ENCODE assay signal across 7 mouse cellular contexts in the genomic region with DNA sequence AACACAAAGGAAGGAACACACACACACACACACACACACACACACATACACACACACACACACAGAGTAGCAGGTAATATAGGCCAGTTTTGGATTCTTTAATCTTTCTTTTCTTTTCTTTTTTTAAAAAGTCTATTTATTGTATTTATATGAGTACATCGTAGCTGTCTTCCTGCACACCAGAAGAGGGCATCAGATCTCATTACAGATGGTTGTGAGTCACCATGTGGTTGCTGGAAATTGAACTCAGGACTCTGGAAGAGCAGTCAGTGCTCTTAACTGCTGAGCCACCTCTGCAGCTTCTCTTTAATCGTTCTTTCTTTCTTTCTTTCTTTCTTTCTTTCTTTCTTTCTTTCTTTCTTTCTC. TPM values are rescaled to one million over a fixed set of nuclear protein-coding genes. Genes with fewer than 3 reads are reported as not detected.
DNase-seq lines count a peak whose midpoint lies in the region; ATAC-seq and TF ChIP-seq lines count a peak whose summit lies in the region.
"Not testable (repeated sequence)": the region's sequence is repeated elsewhere in the genome, so short reads cannot be mapped to it uniquely, and the experiment has no call there.

No protein-coding gene starts in this region.

- not testable (repeated sequence) for H3K9me3 ChIP-seq in embryonic facial prominence, embryonic 12.5 days; forebrain, postnatal 0 days (ENCODE audit: low read length); heart, embryonic 16.5 days (replicated peaks; ENCODE audit: control insufficient read depth, low read length); intestine, embryonic 14.5 days (ENCODE audit: control insufficient read depth, low read length); lung, embryonic 14.5 days (ENCODE audit: low read depth, low read length); midbrain, embryonic 15.5 days; stomach, embryonic 16.5 days (replicated peaks; ENCODE audit: control insufficient read depth, low read length)

- ATAC-seq in embryonic facial prominence, embryonic 12.5 days (ENCODE audit: insufficient number of reproducible peaks, insufficient read depth, low FRiP score, low TSS enrichment); forebrain, postnatal 0 days; heart, embryonic 16.5 days (replicated peaks; ENCODE audit: extremely low read depth, insufficient read depth, low FRiP score); intestine, embryonic 14.5 days (replicated peaks; ENCODE audit: low FRiP score, low TSS enrichment, low read depth); lung, embryonic 14.5 days (ENCODE audit: insufficient read depth); midbrain, embryonic 15.5 days (replicated peaks); stomach, embryonic 16.5 days (ENCODE audit: insufficient read depth, low FRiP score): not testable (repeated sequence)

- H3K27ac ChIP-seq in embryonic facial prominence, embryonic 12.5 days; forebrain, postnatal 0 days (ENCODE audit: low read depth, low read length); intestine, embryonic 14.5 days (ENCODE audit: low read depth); lung, embryonic 14.5 days (ENCODE audit: low read depth); stomach, embryonic 16.5 days (ENCODE audit: low read length): not testable (repeated sequence)
- H3K27ac ChIP-seq in heart, embryonic 16.5 days (ENCODE audit: low read length): peak overlapping the region; percentile 85; the same call in 1 of the 2 replicates
- 0 out of 2 replicates have a peak overlapping the region, but pooled peaks have one; percentile 43 for H3K27ac ChIP-seq in midbrain, embryonic 15.5 days

- not testable (repeated sequence) for H3K4me3 ChIP-seq in embryonic facial prominence, embryonic 12.5 days; forebrain, postnatal 0 days (ENCODE audit: low read depth, low read length); heart, embryonic 16.5 days (ENCODE audit: low read length); intestine, embryonic 14.5 days (ENCODE audit: low read depth, low read length); lung, embryonic 14.5 days (ENCODE audit: low read depth, low read length); midbrain, embryonic 15.5 days; stomach, embryonic 16.5 days (replicated peaks; ENCODE audit: low read length)

- H3K36me3 ChIP-seq in embryonic facial prominence, embryonic 12.5 days; forebrain, postnatal 0 days (ENCODE audit: insufficient read depth); heart, embryonic 16.5 days (ENCODE audit: control insufficient read depth, insufficient read depth); intestine, embryonic 14.5 days (ENCODE audit: control insufficient read depth, insufficient read depth, low read length); lung, embryonic 14.5 days (ENCODE audit: insufficient read depth); midbrain, embryonic 15.5 days (replicated peaks); stomach, embryonic 16.5 days (ENCODE audit: control insufficient read depth, insufficient read depth, low read length): not testable (repeated sequence)

- DNase-seq in forebrain, postnatal 0 days; intestine, embryonic 14.5 days (ENCODE audit: low spot score); lung, embryonic 14.5 days: not testable (repeated sequence)

- 0 out of 2 replicates have a peak overlapping the region, but pooled peaks have one; percentile 10 for H3K9ac ChIP-seq in embryonic facial prominence, embryonic 12.5 days
- H3K9ac ChIP-seq in forebrain, postnatal 0 days; heart, embryonic 16.5 days (ENCODE audit: low read length); intestine, embryonic 14.5 days (ENCODE audit: low read length); lung, embryonic 14.5 days; midbrain, embryonic 15.5 days; stomach, embryonic 16.5 days (ENCODE audit: low read length): not testable (repeated sequence)

- peaks cover 16% of the 10 kb centered on the region; the same call in 1 of the 2 replicates for H3K4me1 ChIP-seq in embryonic facial prominence, embryonic 12.5 days
- not testable (repeated sequence) for H3K4me1 ChIP-seq in forebrain, postnatal 0 days (ENCODE audit: insufficient read depth)
- H3K4me1 ChIP-seq in heart, embryonic 16.5 days (ENCODE audit: control insufficient read depth, insufficient read depth, low read length): peaks cover 28% of the 10 kb centered on the region
- peaks cover 18% of the 10 kb centered on the region for H3K4me1 ChIP-seq in intestine, embryonic 14.5 days (replicated peaks; ENCODE audit: control insufficient read depth, insufficient read depth, low read length)
- H3K4me1 ChIP-seq in lung, embryonic 14.5 days (ENCODE audit: insufficient read depth): peaks cover 18% of the 10 kb centered on the region
- H3K4me1 ChIP-seq in midbrain, embryonic 15.5 days: peaks cover 23% of the 10 kb centered on the region
- peaks cover 20% of the 10 kb centered on the region for H3K4me1 ChIP-seq in stomach, embryonic 16.5 days (ENCODE audit: control insufficient read depth, insufficient read depth, low read length)

- H3K4me2 ChIP-seq in embryonic facial prominence, embryonic 12.5 days (replicated peaks): peak overlapping the region; percentile 31; the same call in 1 of the 2 replicates
- peak overlapping the region; percentile 34; the same call in 1 of the 2 replicates for H3K4me2 ChIP-seq in forebrain, postnatal 0 days (ENCODE audit: low read depth)
- peak overlapping the region; percentile 55 for H3K4me2 ChIP-seq in heart, embryonic 16.5 days (ENCODE audit: low read depth, low read length)
- H3K4me2 ChIP-seq in intestine, embryonic 14.5 days (ENCODE audit: low read length): peak overlapping the region; percentile 45
- H3K4me2 ChIP-seq in lung, embryonic 14.5 days: peak overlapping the region; percentile 61; the same call in 1 of the 2 replicates
- H3K4me2 ChIP-seq in midbrain, embryonic 15.5 days: peak overlapping the region; percentile 42
- H3K4me2 ChIP-seq in stomach, embryonic 16.5 days (ENCODE audit: low read depth, low read length): peak overlapping the region; percentile 58

- not testable (repeated sequence) for H3K27me3 ChIP-seq in embryonic facial prominence, embryonic 12.5 days; forebrain, postnatal 0 days (ENCODE audit: insufficient read depth, low read length); heart, embryonic 16.5 days (ENCODE audit: control insufficient read depth, insufficient read depth, low read length); intestine, embryonic 14.5 days (replicated peaks; ENCODE audit: control insufficient read depth, insufficient read depth, low read length); lung, embryonic 14.5 days (ENCODE audit: insufficient read depth, low read length); midbrain, embryonic 15.5 days (replicated peaks); stomach, embryonic 16.5 days (ENCODE audit: control insufficient read depth, insufficient read depth, low read length)

- WGBS in embryonic facial prominence, embryonic 12.5 days: 67% methylated on average over 2 of the region's 2 CpGs
- 49% methylated on average over 2 of the region's 2 CpGs for WGBS in forebrain, postnatal 0 days
- WGBS in heart, embryonic 16.5 days: 82% methylated on average over 2 of the region's 2 CpGs
- WGBS in intestine, embryonic 14.5 days: 88% methylated on average over 2 of the region's 2 CpGs
- WGBS in lung, embryonic 14.5 days: 72% methylated on average over 2 of the region's 2 CpGs
- WGBS in midbrain, embryonic 15.5 days: 64% methylated on average over 2 of the region's 2 CpGs
- 69% methylated on average over 2 of the region's 2 CpGs for WGBS in stomach, embryonic 16.5 days

- not testable (repeated sequence) for TF ChIP-seq CTCF in forebrain, postnatal 0 days (IDR thresholded peaks at IDR 0.05; ENCODE audit: low read depth); lung, embryonic 14.5 days (IDR thresholded peaks at IDR 0.05; ENCODE audit: low read depth)

RNA-seq across cellular contexts. Expression of a gene that starts 10.2 kb away (rescaled TPM):
- polyA plus RNA-seq in embryonic facial prominence, embryonic 12.5 days (2016; fragmentation: Nextera tagmentation; extraction: Ambion mirVana): 0.99 and 1.3 TPM in 2 replicates
- 0.38 TPM in 2 replicates for total RNA-seq in forebrain, postnatal 0 days (2014; rRNA removed)
- polyA plus RNA-seq in forebrain, postnatal 0 days (2015; fragmentation: Nextera tagmentation; extraction: Ambion mirVana): 1.1 and 1.2 TPM in 2 replicates
- polyA plus RNA-seq in heart, embryonic 16.5 days (2015; fragmentation: Nextera tagmentation; extraction: Ambion mirVana): 2.0 and 3.1 TPM in 2 replicates
- polyA plus RNA-seq in intestine, embryonic 14.5 days (2014; fragmentation: Nextera tagmentation; extraction: Ambion mirVana): 0.93 and 1.7 TPM in 2 replicates
- polyA plus RNA-seq in lung, embryonic 14.5 days (2014; fragmentation: Nextera tagmentation; extraction: Ambion mirVana): 1.4 and 2.1 TPM in 2 replicates
- polyA plus RNA-seq in midbrain, embryonic 15.5 days (2015; fragmentation: Nextera tagmentation; extraction: Ambion mirVana): 1.2 and 1.7 TPM in 2 replicates
- 14.8 and 19.1 TPM in 2 replicates for polyA plus RNA-seq in stomach, embryonic 16.5 days (2015; fragmentation: Nextera tagmentation; extraction: Ambion mirVana)
